Mouse (Mus musculus): ENCODE results near the gene Tph2.

Tph2 gene

GRCm38 (mm10) chr10:115137016-115137415 is 47.8 kb downstream of the Tph2 start:
- no peak for DNase-seq (ENCODE audit: low read depth)

GRCm38 (mm10) chr10:115127907-115128306 is 56.9 kb downstream of the Tph2 start:
- DNase-seq (ENCODE audit: low read depth), result no peak

DNA sequence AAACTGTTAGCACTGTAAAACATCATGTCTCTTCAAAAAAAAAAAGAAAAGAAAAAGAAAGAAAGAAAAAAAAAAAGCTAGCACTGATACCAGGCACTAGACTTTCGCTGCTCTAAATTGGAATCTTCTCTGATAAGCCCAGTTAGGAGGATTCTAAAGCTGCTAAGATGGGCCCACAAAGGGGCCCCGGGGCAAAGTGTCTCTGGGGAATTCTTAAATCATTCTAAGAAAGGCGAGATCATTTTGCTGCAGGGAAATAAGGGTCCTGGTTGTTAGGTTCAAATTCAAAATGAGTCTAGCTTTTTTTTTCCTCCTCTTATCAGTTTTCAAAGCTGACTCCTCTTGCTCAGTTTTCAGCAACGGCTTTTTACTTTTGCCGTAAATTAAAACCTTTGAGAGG is 59.3 kb downstream of the Tph2 start:
- DNase-seq (ENCODE audit: low read depth), result no peak

DNA sequence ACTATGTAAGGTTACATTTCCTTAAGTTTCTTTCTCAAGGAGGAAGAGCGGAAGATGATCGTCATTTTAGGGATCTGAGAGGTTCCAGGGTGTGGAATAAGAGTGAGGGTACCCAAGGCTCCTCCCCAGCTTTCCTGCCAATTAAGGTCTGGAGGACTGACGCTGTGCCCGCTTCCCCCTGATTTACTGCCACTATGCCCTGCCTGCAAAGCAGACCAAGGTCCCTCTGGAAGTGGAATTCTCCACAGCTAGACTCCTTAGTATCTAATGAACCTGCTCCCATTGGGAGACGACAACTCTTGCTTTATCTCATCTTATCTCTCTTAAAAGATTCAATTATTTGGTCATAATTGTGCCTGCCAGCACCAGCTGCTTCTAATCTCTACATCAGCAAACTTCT is 59.8 kb downstream of the Tph2 start:
- no peak for DNase-seq (ENCODE audit: low read depth)

DNA sequence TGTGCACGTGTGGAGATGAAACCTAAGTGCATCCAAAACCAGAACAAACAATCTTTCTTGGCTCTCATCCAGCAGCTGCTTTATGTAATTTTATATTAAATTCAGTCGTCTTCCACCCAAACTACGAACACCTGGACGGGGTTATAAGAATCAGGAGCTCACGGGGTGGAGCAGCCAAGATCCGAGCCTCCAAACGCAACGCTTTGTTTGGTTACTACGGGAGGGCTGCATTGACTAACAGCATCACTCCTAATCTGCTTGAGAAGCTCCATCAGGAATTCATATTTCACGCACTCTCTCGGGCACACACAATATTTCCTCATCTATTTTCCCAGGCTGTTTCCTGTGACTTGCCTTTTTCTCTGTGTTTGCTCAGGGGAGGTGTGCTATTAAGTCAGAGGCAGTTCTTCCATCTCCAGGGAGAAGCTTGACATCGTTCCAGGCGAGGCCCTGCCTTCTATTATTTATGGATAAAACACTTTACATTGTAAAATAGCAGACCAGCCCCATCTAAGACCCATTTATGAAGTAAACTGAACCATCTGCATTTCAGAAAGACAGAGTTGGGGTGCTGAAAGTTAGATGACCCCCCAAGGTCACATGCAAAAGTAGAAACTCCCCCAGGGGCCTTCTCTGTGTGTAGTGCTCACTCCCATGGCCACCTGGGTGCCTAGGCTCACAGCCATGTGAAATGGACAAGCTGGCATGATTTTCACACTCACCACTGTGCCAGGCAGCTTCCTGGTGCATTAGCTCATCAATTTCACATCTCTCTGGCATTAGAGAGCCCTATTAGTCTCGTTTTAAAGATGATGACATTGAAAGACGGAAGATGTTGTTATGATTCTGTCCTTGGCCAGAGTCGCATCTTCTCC is 76.9 kb downstream of the Tph2 start:
- no peak for DNase-seq (ENCODE audit: low read depth)

- no peak for DNase-seq (ENCODE audit: low read depth)
Measured at GRCm38 (mm10) chr10:115104175-115104574, 80.6 kb downstream of the Tph2 start.

DNA sequence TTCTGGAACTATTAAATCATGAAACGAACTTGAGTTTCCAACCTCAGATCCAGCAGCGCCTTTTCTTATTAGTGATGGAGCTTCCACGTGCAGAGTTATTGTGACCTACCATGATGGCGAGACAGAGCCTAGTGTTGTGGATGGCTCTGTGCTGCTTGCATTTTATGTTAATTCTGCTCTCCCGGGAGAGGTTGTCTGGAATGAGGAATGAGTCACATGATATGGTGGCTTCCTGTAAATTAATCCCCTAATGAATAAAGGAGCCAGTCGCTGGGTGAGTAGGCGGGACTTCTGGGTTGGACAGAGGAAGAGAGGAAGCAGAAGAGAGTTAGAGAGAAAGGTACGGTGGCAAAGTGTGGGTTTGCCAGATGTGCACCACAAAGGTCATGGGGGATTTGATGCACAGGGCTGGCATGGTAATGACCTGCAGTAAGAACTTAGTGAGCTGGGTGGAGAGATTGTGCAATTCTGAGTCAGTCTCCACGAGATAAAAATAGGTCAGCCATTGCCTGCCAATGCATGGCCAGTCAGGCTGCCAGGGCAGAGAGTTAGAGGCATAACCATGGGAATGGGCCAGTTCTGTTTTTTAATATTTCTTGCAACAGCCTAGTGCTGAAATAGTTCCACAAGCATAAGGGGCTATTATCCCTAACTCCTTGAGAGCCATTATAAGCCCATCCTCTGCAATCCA is 84.8 kb downstream of the Tph2 start:
- DNase-seq (ENCODE audit: low read depth), result no peak

GRCm38 (mm10) chr10:115097163-115097562 is 87.7 kb downstream of the Tph2 start:
- peak; percentile 9 for DNase-seq (ENCODE audit: low read depth)

DNA sequence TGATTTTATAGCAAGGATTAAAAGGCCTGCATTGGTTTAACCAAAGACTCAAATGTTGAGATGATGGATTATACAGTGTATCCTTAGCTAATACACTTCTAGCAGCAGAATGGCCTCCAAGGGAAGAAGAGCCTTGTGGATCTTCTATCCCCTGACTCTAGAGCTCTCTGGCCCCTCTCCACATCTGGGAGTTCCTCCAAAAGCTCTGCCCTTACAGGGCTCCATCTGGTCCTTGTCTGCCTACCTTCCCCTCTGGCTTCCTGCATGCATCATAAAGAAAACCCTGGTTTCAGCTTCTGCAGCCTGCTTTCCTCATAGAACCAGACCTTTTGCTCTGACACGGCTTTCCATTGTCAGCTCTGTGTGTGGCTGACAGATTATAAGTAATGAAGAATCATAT is 88.6 kb downstream of the Tph2 start:
- no peak for DNase-seq (ENCODE audit: low read depth)

- DNase-seq (ENCODE audit: low read depth), result no peak
Measured at GRCm38 (mm10) chr10:115078232-115078631, 106.6 kb downstream of the Tph2 start.

- no peak for DNase-seq (ENCODE audit: low read depth)
Measured at GRCm38 (mm10) chr10:115069123-115069911, 115.5 kb downstream of the Tph2 start.

DNA sequence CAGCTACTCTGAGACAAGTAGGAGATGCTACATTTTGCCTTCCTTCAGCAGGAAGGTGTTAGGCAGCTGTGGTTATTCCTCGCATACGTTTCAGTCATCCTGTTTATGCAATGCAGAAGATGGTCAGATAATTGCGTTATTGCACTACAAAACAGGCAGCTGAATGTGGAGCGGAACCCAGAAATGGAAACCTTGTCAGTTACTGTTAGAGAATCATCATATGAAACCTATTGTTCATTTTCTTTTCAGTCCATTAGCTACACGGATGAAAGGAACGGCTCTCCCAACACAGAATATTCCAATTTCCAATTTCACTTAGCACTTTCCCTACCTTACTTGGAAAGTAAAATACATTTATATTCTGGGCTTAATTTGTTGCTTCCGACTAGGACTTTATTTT is 120.9 kb downstream of the Tph2 start:
- no peak for DNase-seq (ENCODE audit: low read depth)

DNA sequence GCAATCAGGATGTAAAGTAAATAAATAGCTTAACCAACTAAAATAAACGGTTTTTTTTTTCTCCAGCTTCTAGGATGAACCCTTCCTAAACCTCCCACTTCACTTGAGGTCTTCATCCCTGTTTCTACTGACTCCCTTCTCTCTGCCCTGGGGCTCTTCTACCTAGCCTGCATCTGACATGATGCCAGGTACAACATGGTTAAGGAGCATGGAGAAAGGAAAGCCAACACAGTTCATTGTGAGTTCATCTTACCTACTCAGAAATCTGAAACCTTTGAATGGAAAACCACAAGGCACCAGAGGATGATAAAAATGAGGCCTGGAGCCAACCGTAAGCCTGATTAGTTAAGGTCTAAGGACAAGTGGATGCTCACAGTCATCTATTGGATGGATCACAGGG is 123.3 kb downstream of the Tph2 start:
- DNase-seq (ENCODE audit: low read depth), result no peak

GRCm38 (mm10) chr10:115060759-115061158 is 124.1 kb downstream of the Tph2 start:
- DNase-seq (ENCODE audit: low read depth), result no peak

- no peak for DNase-seq (ENCODE audit: low read depth)
Measured at GRCm38 (mm10) chr10:115051602-115052001, 133.2 kb downstream of the Tph2 start.

GRCm38 (mm10) chr10:115050674-115051073 is 134.1 kb downstream of the Tph2 start:
- no peak for DNase-seq (ENCODE audit: low read depth)

DNA sequence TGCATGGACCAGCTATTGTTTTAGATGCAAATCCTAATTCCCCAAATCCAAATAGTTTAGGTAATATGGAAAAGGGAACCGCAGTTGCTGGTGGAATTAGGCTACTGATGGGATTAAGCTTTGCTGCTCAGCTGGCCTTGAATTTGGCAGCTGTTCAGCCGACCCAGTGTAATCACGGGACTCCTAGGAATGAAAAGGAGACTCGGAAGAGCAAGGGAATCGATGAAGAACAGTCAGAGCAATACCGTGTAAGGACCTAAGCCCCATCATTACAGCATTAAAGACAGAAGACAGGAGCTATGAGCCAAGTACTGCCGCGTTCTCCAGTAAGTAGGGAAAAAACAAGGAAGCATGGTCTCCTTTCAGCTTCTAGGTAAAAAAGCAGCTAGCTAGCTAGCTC is 134.6 kb downstream of the Tph2 start:
- no peak for DNase-seq (ENCODE audit: low read depth)

DNA sequence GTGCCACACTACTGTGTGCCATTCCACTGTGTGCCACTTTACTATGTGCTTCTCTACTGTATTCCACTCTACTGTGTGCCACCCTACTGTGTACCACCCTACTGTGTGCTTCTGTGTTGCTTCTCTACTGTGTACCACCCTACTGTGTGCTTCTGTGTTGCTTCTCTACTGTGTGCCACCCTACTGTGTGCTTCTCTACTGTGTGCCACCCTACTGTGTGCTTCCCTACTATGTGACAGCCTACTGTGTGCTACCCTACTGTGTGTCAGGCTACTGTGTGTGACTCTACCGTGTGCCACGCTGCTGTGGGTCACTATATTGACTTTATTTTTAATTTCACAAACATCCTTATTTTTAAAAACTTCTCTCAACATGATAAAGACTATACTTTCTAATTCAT is 136.3 kb downstream of the Tph2 start:
- DNase-seq (ENCODE audit: low read depth), result no peak

DNA sequence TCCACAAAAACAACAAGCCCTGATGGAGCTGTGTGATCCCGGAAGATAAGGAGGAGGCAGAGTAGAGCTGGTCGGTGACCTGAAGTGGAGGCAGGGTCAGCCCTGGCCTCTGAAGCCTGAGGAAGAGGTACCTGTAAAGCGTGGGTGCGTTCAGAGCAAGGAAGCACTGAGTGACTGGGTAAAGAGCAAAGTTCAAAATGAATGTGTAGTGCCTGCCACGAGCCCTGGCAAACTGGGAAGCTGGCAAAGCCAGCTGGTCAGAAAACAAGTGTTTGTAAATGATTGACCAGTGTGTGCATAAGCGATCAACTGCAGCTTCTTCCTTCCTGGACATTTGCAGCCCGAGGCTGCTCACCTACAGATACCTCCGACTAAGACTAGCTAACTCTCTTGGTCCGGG is 149.1 kb downstream of the Tph2 start:
- DNase-seq (ENCODE audit: low read depth), result no peak
